In the genomic region with DNA sequence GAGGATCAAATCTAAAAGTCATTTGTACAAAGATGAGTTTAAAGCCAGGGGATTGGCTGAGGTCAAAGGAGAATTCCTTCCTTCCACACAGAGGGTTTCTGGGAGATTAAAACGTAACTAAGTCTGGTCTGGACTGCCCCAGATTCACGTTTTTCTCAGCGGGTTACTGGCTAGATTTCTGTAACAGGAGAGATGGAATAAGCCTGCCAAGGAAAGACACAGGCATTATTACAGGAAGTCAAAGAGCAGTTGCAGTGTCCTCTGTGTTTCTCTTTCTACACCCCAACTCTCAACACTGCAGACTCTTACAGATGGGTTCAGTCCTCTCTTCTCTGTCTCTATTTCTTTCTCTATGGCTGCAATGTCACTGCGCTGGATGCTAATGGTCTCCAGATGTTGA, we compare ENCODE assay signal across 23 mouse cellular contexts.
"Had no signal": no experiment of that assay in that cellular context is flagged by ENCODE, and none has a peak within 500 bp of the region (broad histone marks: within the 10 kb centered on the region; RNA-seq: fewer than 3 reads in every experiment).

No protein-coding gene starts in this region.

- H3K27me3 ChIP-seq: limb, embryonic 12.5 days; midbrain, embryonic 12.5 days; midbrain, embryonic 15.5 days; neural tube, embryonic 12.5 days; neural tube, embryonic 15.5 days; stomach, embryonic 15.5 days had no signal

- H3K27ac ChIP-seq: kidney, postnatal 0 days; layer of hippocampus, adult 2 months; left cerebral cortex, adult 2 months; limb, embryonic 12.5 days; liver, embryonic 14.5 days; macrophage; midbrain, embryonic 12.5 days; midbrain, embryonic 15.5 days; neural tube, embryonic 12.5 days; neural tube, embryonic 15.5 days; stomach, embryonic 15.5 days had no signal

- H3K4me3 ChIP-seq: layer of hippocampus, adult 2 months; left cerebral cortex, adult 2 months; limb, embryonic 12.5 days; midbrain, embryonic 12.5 days; midbrain, embryonic 15.5 days; neural tube, embryonic 12.5 days; neural tube, embryonic 15.5 days; stomach, embryonic 15.5 days had no signal

- H3K9me3 ChIP-seq: midbrain, embryonic 12.5 days; midbrain, embryonic 15.5 days; neural tube, embryonic 12.5 days; neural tube, embryonic 15.5 days; stomach, embryonic 15.5 days had no signal

- H3K9ac ChIP-seq: limb, embryonic 12.5 days; liver, embryonic 14.5 days; liver, postnatal 0 days; lung, embryonic 14.5 days; midbrain, embryonic 12.5 days; midbrain, embryonic 15.5 days; neural tube, embryonic 12.5 days; neural tube, embryonic 15.5 days; stomach, embryonic 15.5 days had no signal

- DNase-seq: kidney, adult 11 months; kidney, adult 9 months; kidney, postnatal 25 days; layer of hippocampus, adult 9-11 months; liver, postnatal 0 days; lung, embryonic 14.5 days; retina, postnatal 1 day; right cerebral cortex, postnatal 25 days; spleen, adult 18-20 months; thymus, postnatal 25 days had no signal

- H3K36me3 ChIP-seq: midbrain, embryonic 15.5 days had no signal

- ATAC-seq: liver, postnatal 0 days; lung, postnatal 0 days; midbrain, embryonic 15.5 days had no signal

- H3K4me2 ChIP-seq: limb, embryonic 12.5 days; liver, embryonic 11.5 days; lung, embryonic 14.5 days; midbrain, embryonic 12.5 days; midbrain, embryonic 15.5 days; neural tube, embryonic 12.5 days; neural tube, embryonic 15.5 days; stomach, embryonic 15.5 days had no signal

- H3K4me1 ChIP-seq: midbrain, embryonic 12.5 days; midbrain, embryonic 15.5 days; neural tube, embryonic 12.5 days; neural tube, embryonic 15.5 days; stomach, embryonic 15.5 days had no signal
